ENCODE assay signal across 10 mouse cellular contexts in the genomic region with DNA sequence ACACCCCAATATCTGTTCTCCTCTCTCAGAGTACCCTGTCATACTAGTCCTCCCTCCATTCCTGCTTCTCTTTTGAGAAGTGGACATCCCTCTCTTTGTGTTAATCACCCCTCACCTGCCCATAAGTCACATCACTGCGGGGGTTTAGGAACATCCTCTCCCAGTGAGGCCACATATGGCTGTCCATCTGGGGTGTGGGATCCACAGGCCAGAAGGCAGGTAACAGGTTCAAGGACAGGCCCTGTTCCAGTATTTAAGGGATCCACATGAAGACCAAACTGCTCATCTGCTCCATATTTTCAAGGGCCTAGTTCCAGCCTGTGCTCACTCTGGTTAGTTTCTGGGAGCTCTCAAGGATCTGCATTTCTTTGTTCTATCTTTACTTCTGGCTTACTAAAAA.
A peak's percentile ranks its signal among the peaks of the same experiment; 100 is the strongest.
DNase-seq lines count a peak whose midpoint lies in the region.
"Had no signal": no experiment of that assay in that cellular context is flagged by ENCODE, and none has a peak within 500 bp of the region (broad histone marks: within the 10 kb centered on the region; RNA-seq: fewer than 3 reads in every experiment).

No protein-coding gene starts in this region.

- DNase-seq in cerebellum, adult 11-12 months: peak; percentile 56
- DNase-seq in cerebellum, adult 8-10 months: peak; percentile 33
- DNase-seq in cerebellum, postnatal 14 days: peak; percentile 16 to 38
- DNase-seq in kidney, adult 18-20 months: no peak
- no peak for DNase-seq in embryo, embryonic 9.5 days (ENCODE audit: extremely low spot score)
- DNase-seq in adrenal gland, postnatal 25 days: no peak
- DNase-seq: adrenal gland, adult 8-10 months; forebrain, postnatal 0 days; gastrocnemius, postnatal 14 days; kidney, adult 9 months had no signal

Comparison
In these comparisons a context has a peak if more than half of its experiments do, and no peak if none do; other contexts are left out.
1. DNase-seq: peak in cerebellum, adult 11-12 months (single experiment), cerebellum, adult 8-10 months (single experiment) and cerebellum, postnatal 14 days (2 of 2); none in kidney, adult 18-20 months (single experiment), embryo, embryonic 9.5 days (single experiment) and adrenal gland, postnatal 25 days (single experiment).